Comparison of ENCODE assay signal across 17 mouse cellular contexts in the genomic region with DNA sequence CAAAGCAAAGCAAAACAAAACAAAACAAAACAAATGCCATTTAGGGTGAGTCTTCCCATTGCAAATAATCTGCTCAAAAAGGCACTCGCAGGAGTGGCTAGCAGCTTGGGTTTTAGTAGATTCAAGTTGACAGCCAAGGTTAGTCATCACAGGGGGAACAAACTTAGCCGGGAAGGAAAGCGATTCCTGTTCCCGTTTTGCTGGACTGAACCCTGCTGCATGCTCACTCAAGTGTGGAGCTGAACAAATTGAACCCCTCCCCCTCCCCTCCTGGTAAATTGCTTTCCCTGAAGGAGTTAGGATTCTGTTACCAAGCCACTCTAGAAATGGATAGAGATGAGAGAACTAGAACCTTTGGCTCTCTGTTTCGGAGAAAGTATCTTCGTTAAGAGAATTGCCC. TPM values are rescaled to one million over a fixed set of nuclear protein-coding genes. Genes with fewer than 3 reads are reported as not detected.
DNase-seq lines count a peak whose midpoint lies in the region; ATAC-seq and TF ChIP-seq lines count a peak whose summit lies in the region.
"Had no signal": no experiment of that assay in that cellular context is flagged by ENCODE, and none has a peak within 500 bp of the region (broad histone marks: within the 10 kb centered on the region; RNA-seq: fewer than 3 reads in every experiment).

No protein-coding gene starts in this region.

- H3K27ac ChIP-seq in kidney, embryonic 16.5 days (ENCODE audit: low read length): peak overlapping the region; percentile 75
- H3K27ac ChIP-seq in small intestine, adult 2 months (ENCODE audit: insufficient read depth, low read depth, low read length): peak overlapping the region; percentile 11; the same call in 1 of the 2 replicates
- H3K27ac ChIP-seq: heart, embryonic 13.5 days; limb, embryonic 13.5 days; lung, embryonic 15.5 days; midbrain, embryonic 15.5 days; neural tube, embryonic 13.5 days had no signal

- WGBS in kidney, embryonic 16.5 days: 18% methylated on average over 6 of the region's 6 CpGs
- WGBS in small intestine, adult 2 months: 61% methylated on average over 6 of the region's 6 CpGs

- no peak for ATAC-seq in kidney, embryonic 16.5 days (ENCODE audit: low FRiP score, low TSS enrichment)
- no peak for ATAC-seq in megakaryocyte progenitor cell, adult 5-6 weeks (replicated peaks; ENCODE audit: poor library complexity)
- ATAC-seq: hindbrain, embryonic 16.5 days; midbrain, embryonic 15.5 days had no signal

- H3K9me3 ChIP-seq in kidney, embryonic 16.5 days (ENCODE audit: low read length): no peaks in the 10 kb centered on the region
- H3K9me3 ChIP-seq: heart, embryonic 13.5 days; limb, embryonic 13.5 days; lung, embryonic 15.5 days; midbrain, embryonic 15.5 days; neural tube, embryonic 13.5 days had no signal

- no peaks in the 10 kb centered on the region for H3K36me3 ChIP-seq in kidney, embryonic 16.5 days (ENCODE audit: insufficient read depth, low read length)
- no peaks in the 10 kb centered on the region for H3K36me3 ChIP-seq in small intestine, adult 2 months (ENCODE audit: control insufficient read depth, insufficient read depth, low read length)
- H3K36me3 ChIP-seq: heart, embryonic 13.5 days; limb, embryonic 13.5 days; lung, embryonic 15.5 days; midbrain, embryonic 15.5 days; neural tube, embryonic 13.5 days had no signal

- H3K27me3 ChIP-seq in kidney, embryonic 16.5 days (ENCODE audit: insufficient read depth, low read length): no peaks in the 10 kb centered on the region
- no peaks in the 10 kb centered on the region; the same call in 1 of the 2 replicates for H3K27me3 ChIP-seq in small intestine, adult 2 months (ENCODE audit: control insufficient read depth, insufficient read depth, low read length)
- H3K27me3 ChIP-seq: heart, embryonic 13.5 days; limb, embryonic 13.5 days; lung, embryonic 15.5 days; midbrain, embryonic 15.5 days; neural tube, embryonic 13.5 days had no signal

- peaks cover 36% of the 10 kb centered on the region for H3K4me1 ChIP-seq in kidney, embryonic 16.5 days (ENCODE audit: insufficient read depth, low read length)
- H3K4me1 ChIP-seq in small intestine, adult 2 months (ENCODE audit: control insufficient read depth, insufficient read depth, insufficient read length, low read length): peaks cover 2% of the 10 kb centered on the region; the same call in 1 of the 2 replicates

- H3K9ac ChIP-seq in kidney, embryonic 16.5 days (replicated peaks; ENCODE audit: low read length): no peak overlapping the region
- H3K9ac ChIP-seq: heart, embryonic 13.5 days; limb, embryonic 13.5 days; lung, embryonic 15.5 days; midbrain, embryonic 15.5 days; neural tube, embryonic 13.5 days had no signal

- TF ChIP-seq CTCF in small intestine, adult 2 months (IDR thresholded peaks at IDR 0.05; ENCODE audit: extremely low read depth, insufficient read length, insufficient replicate concordance, low read depth, low read length): no peak

- peak; percentile 36 to 39 for DNase-seq in cerebellum, postnatal 10 days
- DNase-seq in cerebellum, adult 18-20 months: no peak
- DNase-seq in urinary bladder, postnatal 14 days (ENCODE audit: low spot score): peak; percentile 21
- DNase-seq in urinary bladder, adult 18-20 months (ENCODE audit: low spot score in 2 of 2): no peak
- DNase-seq in gastrocnemius, postnatal 4 days (ENCODE audit: low spot score in 2 of 2): no peak
- DNase-seq: adrenal gland, postnatal 10 days; cerebellum, adult 11 months; gastrocnemius, postnatal 14 days had no signal

- no peak overlapping the region for H3K4me3 ChIP-seq in kidney, embryonic 16.5 days (ENCODE audit: low read length)
- no peak overlapping the region for H3K4me3 ChIP-seq in small intestine, adult 2 months (ENCODE audit: low read depth, low read length)
- H3K4me3 ChIP-seq: heart, embryonic 13.5 days; limb, embryonic 13.5 days; lung, embryonic 15.5 days; midbrain, embryonic 15.5 days; neural tube, embryonic 13.5 days had no signal

- no peak for TF ChIP-seq POLR2A in small intestine, adult 2 months (IDR thresholded peaks at IDR 0.05; ENCODE audit: low read depth, low read length)

- H3K4me2 ChIP-seq in kidney, embryonic 16.5 days (replicated peaks; ENCODE audit: low read depth, low read length): no peak overlapping the region
- H3K4me2 ChIP-seq: heart, embryonic 13.5 days; limb, embryonic 13.5 days; lung, embryonic 15.5 days; midbrain, embryonic 15.5 days; neural tube, embryonic 13.5 days had no signal

RNA-seq across cellular contexts. Expression of gene Tgfbr1, which starts 3.3 kb away (rescaled TPM):
- polyA plus RNA-seq in kidney, embryonic 16.5 days (2015; fragmentation: Nextera tagmentation; extraction: Ambion mirVana): 44.7 and 50.0 TPM in 2 replicates
- 0.84 and 1.7 TPM in 2 replicates for polyA plus RNA-seq in small intestine, adult 2 months (2012; rRNA removed)
- 10 to 100 TPM; 35.2 to 40.8 TPM for total RNA-seq in gastrocnemius, postnatal 4 days (2021)
- total RNA-seq in megakaryocyte progenitor cell, adult 5-6 weeks (2015): 18.4 and 19.5 TPM in 2 replicates
- 19.9 and 23.1 TPM in 2 replicates for total RNA-seq in megakaryocyte progenitor cell, adult 5-6 weeks (2017)

Comparison
In these comparisons a context has a peak if more than half of its experiments do, and no peak if none do; other contexts are left out.
1. DNase-seq: peak in cerebellum, postnatal 10 days (2 of 2) and urinary bladder, postnatal 14 days (single experiment); none in cerebellum, adult 18-20 months (0 of 2), urinary bladder, adult 18-20 months (0 of 2) and gastrocnemius, postnatal 4 days (0 of 2).